12 mouse cellular contexts compared by ENCODE assay signal in the genomic region with DNA sequence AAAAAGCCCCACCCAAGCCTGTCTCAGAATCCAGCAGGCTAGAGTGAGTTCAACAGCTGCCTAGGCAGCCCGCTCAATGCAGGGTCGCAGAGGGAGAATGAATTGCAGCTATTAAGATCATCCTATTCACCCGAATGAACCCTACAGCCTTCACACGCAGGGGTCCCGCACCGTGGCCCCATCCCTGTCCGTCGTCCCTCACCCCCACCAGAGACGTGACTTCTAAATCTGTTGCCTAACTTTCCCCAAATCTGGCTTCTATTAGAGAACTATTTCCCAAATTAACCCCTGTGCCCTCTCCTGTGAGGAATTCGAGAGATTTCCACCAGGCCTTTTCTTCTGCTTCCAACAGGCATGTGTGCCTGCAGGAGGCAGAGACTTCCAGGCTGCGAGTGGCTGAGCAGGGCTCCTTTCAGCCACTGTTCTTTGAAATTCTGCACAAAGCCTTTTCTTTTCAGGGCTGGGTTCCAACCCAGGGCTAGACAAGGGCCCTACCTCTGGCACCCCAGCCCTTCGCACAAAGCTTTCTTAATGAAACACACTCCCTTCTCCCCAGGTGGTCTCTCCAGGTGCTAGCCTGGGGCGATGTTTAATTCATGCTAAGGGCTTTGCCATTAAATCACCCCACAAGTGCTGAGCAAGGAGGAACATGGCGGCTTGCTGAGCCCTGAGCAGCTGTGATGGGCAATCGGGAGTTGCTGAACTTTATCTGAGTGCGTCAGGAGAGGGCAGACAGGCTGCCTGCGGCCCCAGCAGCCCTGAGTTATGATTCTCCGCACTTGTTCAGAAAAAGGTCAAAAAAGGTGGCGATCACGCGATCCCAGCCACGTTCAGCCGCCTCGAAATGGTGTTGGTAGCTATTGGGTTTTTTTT.
DNase-seq lines count a peak whose midpoint lies in the region; ATAC-seq and TF ChIP-seq lines count a peak whose summit lies in the region.
"Had no signal": no experiment of that assay in that cellular context is flagged by ENCODE, and none has a peak within 500 bp of the region (broad histone marks: within the 10 kb centered on the region; RNA-seq: fewer than 3 reads in every experiment).

No protein-coding gene starts in this region.

- no peak overlapping the region for H3K27ac ChIP-seq in lung, embryonic 14.5 days (ENCODE audit: low read depth)
- no peak overlapping the region for H3K27ac ChIP-seq in forebrain, embryonic 13.5 days
- H3K27ac ChIP-seq: macrophage; stomach, postnatal 0 days had no signal

- DNase-seq in lung, embryonic 14.5 days, result no peak
- DNase-seq in lung, postnatal 14 days, result no peak
- DNase-seq in mesoderm, embryonic 11.5 days (ENCODE audit: low read depth, low spot score), result peak; percentile 76
- DNase-seq in gastrocnemius, adult 18-20 months (ENCODE audit: low spot score), result no peak
- DNase-seq in thymus, postnatal 0 days (ENCODE audit: low spot score), result no peak
- no peak for DNase-seq in right cerebral cortex, postnatal 10 days (ENCODE audit: low spot score in 2 of 2)
- DNase-seq in urinary bladder, postnatal 36 days (ENCODE audit: low spot score in 2 of 2), result no peak
- DNase-seq: kidney, adult 18-20 months; left cerebral cortex, postnatal 4 days had no signal

- 27% methylated on average over 24 of the region's 24 CpGs for WGBS in lung, embryonic 14.5 days
- WGBS in forebrain, embryonic 13.5 days, result 3% methylated on average over 24 of the region's 24 CpGs

- no peaks in the 10 kb centered on the region for H3K9me3 ChIP-seq in lung, embryonic 14.5 days (ENCODE audit: low read depth, low read length)
- H3K9me3 ChIP-seq in forebrain, embryonic 13.5 days (replicated peaks), result no peaks in the 10 kb centered on the region

- H3K4me1 ChIP-seq in lung, embryonic 14.5 days (ENCODE audit: insufficient read depth), result no peaks in the 10 kb centered on the region
- H3K4me1 ChIP-seq in forebrain, embryonic 13.5 days, result peaks cover 20% of the 10 kb centered on the region

- no peak for TF ChIP-seq CTCF in lung, embryonic 14.5 days (IDR thresholded peaks at IDR 0.05; ENCODE audit: low read depth)

- H3K27me3 ChIP-seq in lung, embryonic 14.5 days (ENCODE audit: insufficient read depth, low read length), result no peaks in the 10 kb centered on the region
- H3K27me3 ChIP-seq in forebrain, embryonic 13.5 days, result peaks cover 51% of the 10 kb centered on the region

- H3K36me3 ChIP-seq in lung, embryonic 14.5 days (ENCODE audit: insufficient read depth), result no peaks in the 10 kb centered on the region
- H3K36me3 ChIP-seq in forebrain, embryonic 13.5 days (ENCODE audit: poor library complexity, severe bottlenecking), result no peaks in the 10 kb centered on the region

- H3K4me2 ChIP-seq in lung, embryonic 14.5 days, result no peak overlapping the region
- peak overlapping the region; percentile 39 for H3K4me2 ChIP-seq in forebrain, embryonic 13.5 days

- H3K9ac ChIP-seq in lung, embryonic 14.5 days, result peak overlapping the region; percentile 9; the same call in 1 of the 2 replicates
- H3K9ac ChIP-seq in forebrain, embryonic 13.5 days, result no peak overlapping the region

- H3K4me3 ChIP-seq in lung, embryonic 14.5 days (ENCODE audit: low read depth, low read length), result no peak overlapping the region
- H3K4me3 ChIP-seq in forebrain, embryonic 13.5 days, result no peak overlapping the region

- ATAC-seq in lung, embryonic 14.5 days (ENCODE audit: insufficient read depth), result no peak
- peak; percentile 66 for ATAC-seq in forebrain, embryonic 13.5 days
